Mouse (Mus musculus): ENCODE measurements around the gene Sh3bp5l. TPM values are rescaled to one million over a fixed set of nuclear protein-coding genes. Genes with fewer than 3 reads are reported as not detected.
"Not testable (repeated sequence)": the region's sequence is repeated elsewhere in the genome, so short reads cannot be mapped to it uniquely, and the experiment has no call there.

Sh3bp5l gene
- 10 to 100 TPM; 25.4 to 36.8 (median 30.4) TPM for total RNA-seq (2022)

GRCm38 (mm10) chr11:58330276-58331148 is at the start of gene Sh3bp5l, which contains the start of gene Zfp672:
Gene Sh3bp5l, plus strand, starts transcription at chr11:58330724.
Gene Zfp672, minus strand, starts transcription at chr11:58330339.
- DNase-seq (ENCODE audit: low spot score): peak; percentile 96

GRCm38 (mm10) chr11:58281970-58282496 is 48.5 kb upstream of the Sh3bp5l start:
- DNase-seq (ENCODE audit: low spot score): no peak

GRCm38 (mm10) chr11:58282518-58282917 is 48.0 kb upstream of the Sh3bp5l start:
- no peak for DNase-seq (ENCODE audit: low spot score)

- no peak for DNase-seq (ENCODE audit: low spot score)
These were observed 40.4 kb upstream of the Sh3bp5l start for GRCm38 (mm10) chr11:58289992-58290682.

- DNase-seq (ENCODE audit: low spot score): no peak
These were observed 39.7 kb upstream of the Sh3bp5l start for GRCm38 (mm10) chr11:58290812-58291211.

- DNase-seq (ENCODE audit: low spot score): no peak
These were observed 37.7 kb upstream of the Sh3bp5l start for GRCm38 (mm10) chr11:58292791-58293190.

- DNase-seq (ENCODE audit: low spot score): no peak
These were observed 33.1 kb upstream of the Sh3bp5l start for GRCm38 (mm10) chr11:58297396-58297795.

- DNase-seq (ENCODE audit: low spot score): peak; percentile 72
These were observed 29.5 kb upstream of the Sh3bp5l start for GRCm38 (mm10) chr11:58301057-58301456.

GRCm38 (mm10) chr11:58301837-58302754 is 28.4 kb upstream of the Sh3bp5l start:
- peak; percentile 99 for DNase-seq (ENCODE audit: low spot score)

- no peak for DNase-seq (ENCODE audit: low spot score)
These were observed 27.6 kb upstream of the Sh3bp5l start for GRCm38 (mm10) chr11:58302774-58303445.

GRCm38 (mm10) chr11:58303594-58303993 is 26.9 kb upstream of the Sh3bp5l start:
- DNase-seq (ENCODE audit: low spot score): no peak

- DNase-seq (ENCODE audit: low spot score): not testable (repeated sequence)
These were observed 25.2 kb upstream of the Sh3bp5l start for GRCm38 (mm10) chr11:58305299-58305698.

GRCm38 (mm10) chr11:58306860-58307308 is 23.6 kb upstream of the Sh3bp5l start, which contains the start of gene Zfp692:
Gene Zfp692, plus strand, starts transcription at chr11:58307069.
- peak; percentile 94 for DNase-seq (ENCODE audit: low spot score)

GRCm38 (mm10) chr11:58307411-58308080 is 23.0 kb upstream of the Sh3bp5l start:
- DNase-seq (ENCODE audit: low spot score): peak; percentile 39

- no peak for DNase-seq (ENCODE audit: low spot score)
These were observed 21.9 kb upstream of the Sh3bp5l start for GRCm38 (mm10) chr11:58308661-58309060.

- DNase-seq (ENCODE audit: low spot score): no peak
These were observed 16.5 kb upstream of the Sh3bp5l start for GRCm38 (mm10) chr11:58314069-58314468.

GRCm38 (mm10) chr11:58315536-58316168 is 14.9 kb upstream of the Sh3bp5l start:
- DNase-seq (ENCODE audit: low spot score): no peak

- no peak for DNase-seq (ENCODE audit: low spot score)
These were observed 14.2 kb upstream of the Sh3bp5l start for GRCm38 (mm10) chr11:58316344-58316743.

GRCm38 (mm10) chr11:58316768-58317390 is 13.6 kb upstream of the Sh3bp5l start:
- no peak for DNase-seq (ENCODE audit: low spot score)
